Mouse (Mus musculus) embryonic facial prominence, embryonic 11.5 days (tissue): ENCODE measurements around the gene Hus1b. TPM values are rescaled to one million over a fixed set of nuclear protein-coding genes. Genes with fewer than 3 reads are reported as not detected.

ENCODE experiments used
- ATAC-seq: fragments of 200-750 bp; cut with Nextera tagmentation; replicated peaks from 2 replicates; pipeline ENCODE4 v1.8.0; 2017; ENCODE audit warnings: low read depth; ENCODE audit not compliant: insufficient number of reproducible peaks, low FRiP score, low TSS enrichment
- DNase-seq: peaks from one replicate; pipeline ENCODE4 v3.0.0-alpha.2; 2015; ENCODE audit warnings: low spot score
- H3K27ac ChIP-seq: fragments of 300-500 bp; sonication (generic); replicated peaks from 2 replicates; pipeline ENCODE4 v1.5.1; 2014; ENCODE audit warnings: mild to moderate bottlenecking, low read depth, low read length, control low read depth
- H3K27me3 ChIP-seq: fragments of 300-500 bp; sonication (generic); 2 replicates; pipeline ENCODE4 v1.6.1; 2014; ENCODE audit warnings: mild to moderate bottlenecking, low read length, moderate library complexity, mixed read lengths; ENCODE audit not compliant: control insufficient read depth, insufficient read depth
- H3K36me3 ChIP-seq: fragments of 300-500 bp; sonication (generic); replicated peaks from 2 replicates; pipeline ENCODE4 v1.6.1; 2014; ENCODE audit warnings: low read depth, mild to moderate bottlenecking, low read length, moderate library complexity, mixed read lengths; ENCODE audit not compliant: control insufficient read depth, insufficient read depth
- H3K4me1 ChIP-seq: fragments of 300-500 bp; sonication (generic); 2 replicates; pipeline ENCODE4 v1.6.1; 2014; ENCODE audit warnings: low read length, mixed read lengths; ENCODE audit not compliant: control insufficient read depth, insufficient read depth
- H3K4me2 ChIP-seq: fragments of 300-500 bp; sonication (generic); 2 replicates; pipeline ENCODE4 v1.6.1; 2014; ENCODE audit warnings: low read depth, mild to moderate bottlenecking, control low read depth, low read length, moderate library complexity
- H3K4me3 ChIP-seq: fragments of 300-500 bp; sonication (generic); 2 replicates; pipeline ENCODE4 v1.5.1; 2014; ENCODE audit warnings: low read depth, low read length, control low read depth
- H3K9ac ChIP-seq: fragments of 300-500 bp; sonication (generic); replicated peaks from 2 replicates; pipeline ENCODE4 v1.6.1; 2014; ENCODE audit warnings: mild to moderate bottlenecking, control low read depth, low read length
- H3K9me3 ChIP-seq: fragments of 300-500 bp; sonication (generic); replicated peaks from 2 replicates; pipeline ENCODE4 v1.6.1; 2016; ENCODE audit warnings: mild to moderate bottlenecking, low read length, inconsistent platforms, mixed read lengths; ENCODE audit not compliant: control insufficient read depth
- WGBS: fragments of 180-500 bp; shearing (Covaris S2); extraction: QIAGEN DNeasy Blood & Tissue Kit; methylation state at CpG from one replicate; pipeline ENCODE4 v1.1.7; 2014; 5-methylcytosine and 5-hydroxymethylcytosine counted together
- polyA plus RNA-seq: library from polyadenylated mRNA; unstranded; fragments of >200 nt; fragmentation: Nextera tagmentation; extraction: Ambion mirVana; gene quantifications from 2 replicates; pipeline ENCODE4 v1.2.1, GENCODE M21; 2014

Hus1b gene
- polyA plus RNA-seq, 1 experiment from 2014 or later, result not detected

GRCm38 (mm10) chr13:30985275-30985597 lies 37.7 kb upstream of the Hus1b start:
- Histone ChIP-seq H3K36me3 (no peaks in the 10 kb centered on the region), H3K4me3 (peak overlapping the region; percentile 25), H3K27ac (peak overlapping the region; percentile 56), H3K4me1 (peaks cover 2% of the 10 kb centered on the region; the same call in 1 of the 2 replicates), H3K4me2 (peak overlapping the region; percentile 45), H3K9me3 (no peaks in the 10 kb centered on the region), H3K27me3 (no peaks in the 10 kb centered on the region), H3K9ac (peak overlapping the region; percentile 37)
- no peak for DNase-seq
- 16% methylated on average over 13 of the region's 13 CpGs for WGBS
- no peak for ATAC-seq

GRCm38 (mm10) chr13:30981666-30982065 lies 34.1 kb upstream of the Hus1b start:
- no peak for DNase-seq
- no peak overlapping the region for H3K27ac ChIP-seq

GRCm38 (mm10) chr13:30978224-30978623 lies 30.7 kb upstream of the Hus1b start:
- no peak for DNase-seq
- Histone ChIP-seq H3K4me1 (no peaks in the 10 kb centered on the region), H3K4me2 (no peak overlapping the region), H3K9ac (no peak overlapping the region), H3K9me3 (no peaks in the 10 kb centered on the region), H3K27me3 (no peaks in the 10 kb centered on the region), H3K27ac (no peak overlapping the region), H3K36me3 (no peaks in the 10 kb centered on the region), H3K4me3 (no peak overlapping the region)
- no peak for ATAC-seq
- WGBS, result 71% methylated on average over 4 of the region's 4 CpGs

More at GRCm38 (mm10) chr13:30981666-30982065, 34.1 kb upstream of the Hus1b start:
- Histone ChIP-seq H3K9ac (no peak overlapping the region), H3K36me3 (no peaks in the 10 kb centered on the region), H3K4me1 (peaks cover 2% of the 10 kb centered on the region; the same call in 1 of the 2 replicates), H3K4me2 (no peak overlapping the region), H3K27me3 (no peaks in the 10 kb centered on the region), H3K4me3 (no peak overlapping the region), H3K9me3 (no peaks in the 10 kb centered on the region)
- ATAC-seq, result no peak
- WGBS, result 72% methylated on average over 1 of the region's 1 CpGs

- ATAC-seq (no peak), DNase-seq (no peak)
- no peaks in the 10 kb centered on the region for H3K27me3 ChIP-seq
- no peaks in the 10 kb centered on the region for H3K4me1 ChIP-seq
- H3K4me3 ChIP-seq, result no peak overlapping the region
- H3K4me2 ChIP-seq, result no peak overlapping the region
- H3K27ac ChIP-seq, result no peak overlapping the region
- no peak overlapping the region for H3K9ac ChIP-seq
- H3K9me3 ChIP-seq, result no peaks in the 10 kb centered on the region
- WGBS, result 53% methylated on average over 8 of the region's 8 CpGs
- no peaks in the 10 kb centered on the region for H3K36me3 ChIP-seq
Observed at GRCm38 (mm10) chr13:30976536-30977084, 29.1 kb upstream of the Hus1b start.

GRCm38 (mm10) chr13:30974247-30974630 lies 26.7 kb upstream of the Hus1b start:
- H3K4me1 ChIP-seq, result no peaks in the 10 kb centered on the region
- DNase-seq (no peak), ATAC-seq (peak; percentile 68; the same call in 1 of the 2 replicates)
- H3K4me2 ChIP-seq, result peak overlapping the region; percentile 57
- WGBS, result 23% methylated on average over 5 of the region's 5 CpGs
- H3K9me3 ChIP-seq, result no peaks in the 10 kb centered on the region
- no peaks in the 10 kb centered on the region for H3K27me3 ChIP-seq
- H3K27ac ChIP-seq, result peak overlapping the region; percentile 76; the same call in 1 of the 2 replicates
- H3K9ac ChIP-seq, result peak overlapping the region; percentile 87
- H3K36me3 ChIP-seq, result no peaks in the 10 kb centered on the region
- H3K4me3 ChIP-seq, result peak overlapping the region; percentile 95

- Histone ChIP-seq H3K4me3 (peak within 1 kb of the TSS; percentile 95), H3K9ac (peak within 1 kb of the TSS; percentile 87), H3K27me3 (no peaks in the 10 kb centered on the region), H3K4me1 (no peaks in the 10 kb centered on the region), H3K9me3 (no peaks in the 10 kb centered on the region), H3K4me2 (peak within 1 kb of the TSS; percentile 57), H3K36me3 (no peaks in the 10 kb centered on the region), H3K27ac (peak within 1 kb of the TSS; percentile 76)
- under 1% methylated on average over 54 of the region's 54 CpGs for WGBS
- DNase-seq (peak; percentile 90), ATAC-seq (peak; percentile 97)
Observed at GRCm38 (mm10) chr13:30973501-30974246, 26.1 kb upstream of the Hus1b start, which contains the start of the genes Exoc2 and Gm5447. TSS of gene Exoc2 (minus strand) at chr13:30974093. TSS of gene Gm5447 (plus strand) at chr13:30974204.

- Histone ChIP-seq H3K27me3 (no peaks in the 10 kb centered on the region), H3K9me3 (no peaks in the 10 kb centered on the region), H3K4me3 (no peak overlapping the region), H3K4me2 (no peak overlapping the region), H3K36me3 (no peaks in the 10 kb centered on the region), H3K9ac (no peak overlapping the region), H3K4me1 (peaks cover 2% of the 10 kb centered on the region; the same call in 1 of the 2 replicates), H3K27ac (no peak overlapping the region)
- 92% methylated on average over 2 of the region's 2 CpGs for WGBS
- no peak for ATAC-seq
- no peak for DNase-seq
Observed at GRCm38 (mm10) chr13:30972102-30972501, 24.5 kb upstream of the Hus1b start.

- Histone ChIP-seq H3K4me3 (no peak overlapping the region), H3K36me3 (no peaks in the 10 kb centered on the region), H3K9me3 (no peaks in the 10 kb centered on the region), H3K27ac (no peak overlapping the region), H3K4me2 (no peak overlapping the region), H3K4me1 (peaks cover 3% of the 10 kb centered on the region; the same call in 1 of the 2 replicates), H3K27me3 (no peaks in the 10 kb centered on the region), H3K9ac (no peak overlapping the region)
- no peak for DNase-seq
- ATAC-seq, result no peak
- 89% methylated on average over 3 of the region's 3 CpGs for WGBS
Observed at GRCm38 (mm10) chr13:30971047-30971446, 23.5 kb upstream of the Hus1b start.
